Mouse (Mus musculus) naive thymus-derived CD4-positive, alpha-beta T cell, adult 2 months (primary cell): ENCODE measurements around the gene Tpm1.
A peak's percentile ranks its signal among the peaks of the same experiment; 100 is the strongest.

Experiments used
- DNase-seq: peaks from one replicate; pipeline ENCODE4 v3.0.0-alpha.2; 2011; ENCODE audit warnings: low read depth

Gene Tpm1

DNA sequence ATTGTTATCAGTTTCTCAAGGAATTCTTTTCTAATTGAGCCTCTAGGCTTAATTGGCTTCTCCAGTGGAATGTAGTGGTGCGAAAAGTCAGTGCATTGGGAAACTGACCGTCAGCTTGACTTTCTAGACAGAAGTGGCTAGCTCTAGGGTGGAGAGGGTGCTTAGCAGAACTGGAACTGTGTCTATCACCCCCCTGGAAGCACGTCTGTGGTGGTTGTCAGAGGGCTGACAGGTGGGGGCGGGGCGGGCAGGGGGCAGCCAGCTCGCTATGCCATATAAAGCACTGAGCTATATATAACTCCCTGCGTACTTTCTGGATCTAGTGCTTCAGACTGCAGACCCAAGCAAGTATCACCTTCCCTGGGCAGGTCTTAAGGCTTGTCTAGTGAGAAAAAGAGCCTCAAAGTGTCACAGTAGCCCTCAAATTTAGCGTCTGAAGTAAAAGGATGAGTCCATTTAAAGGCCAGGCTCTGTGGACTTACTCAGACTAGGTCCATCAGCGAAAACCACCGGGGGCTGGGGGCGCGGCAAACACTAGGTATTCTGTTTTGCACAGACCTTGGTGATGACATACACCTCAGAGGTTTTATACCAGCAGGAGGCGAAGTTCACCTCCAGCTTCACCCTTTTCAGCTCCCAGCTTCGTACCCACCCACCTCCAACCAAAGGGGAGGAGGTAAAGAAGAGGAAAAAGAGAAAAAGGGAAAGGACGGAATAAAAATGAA, 2.2 kb downstream of the Tpm1 start:
- peak; percentile 62 for DNase-seq

GRCm38 (mm10) chr9:67045966-67046602, 3.1 kb downstream of the Tpm1 start:
- DNase-seq: peak; percentile 10

- DNase-seq: no peak
Measured at GRCm38 (mm10) chr9:67045306-67045675, 3.9 kb downstream of the Tpm1 start.

DNA sequence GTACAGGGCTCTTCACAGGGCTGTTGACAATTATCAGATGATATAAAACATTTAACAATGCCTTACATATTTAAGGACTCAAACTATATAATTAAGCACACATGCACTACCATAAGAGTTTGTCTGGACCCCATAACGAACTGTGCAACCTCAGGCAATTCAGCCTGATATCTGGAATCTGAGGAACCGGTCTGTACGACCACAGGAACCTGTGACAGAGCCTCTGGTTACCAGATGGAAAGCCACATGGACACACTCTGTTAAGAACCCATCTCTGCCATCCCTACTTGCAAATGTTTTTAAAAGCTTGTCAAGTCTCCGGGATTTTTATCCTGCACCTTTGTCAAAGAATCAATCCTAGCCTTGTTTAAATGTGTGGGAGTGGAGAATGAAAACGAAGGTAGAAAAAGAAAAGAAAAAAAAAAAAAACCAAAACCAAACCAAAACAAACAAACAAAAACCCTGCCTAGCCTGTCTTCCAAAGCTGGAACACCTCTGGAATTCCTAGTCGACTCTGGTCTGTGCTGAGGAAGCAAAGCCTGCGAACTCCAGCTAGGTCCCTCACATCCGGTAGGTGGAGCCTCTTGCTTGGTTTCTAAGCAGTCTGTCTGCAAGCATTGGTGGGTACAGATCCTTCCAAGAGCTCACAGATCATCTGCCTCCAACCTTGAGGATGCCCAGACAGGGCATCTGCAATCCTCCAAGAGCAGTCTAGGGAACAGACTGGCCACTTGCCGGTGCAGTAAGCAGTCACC, 4.5 kb downstream of the Tpm1 start:
- DNase-seq: peak; percentile 65

- DNase-seq: peak; percentile 99
Measured at GRCm38 (mm10) chr9:67043231-67044199, 5.7 kb downstream of the Tpm1 start.

GRCm38 (mm10) chr9:67042813-67043207, 6.4 kb downstream of the Tpm1 start:
- no peak for DNase-seq

GRCm38 (mm10) chr9:67041840-67042812, 7.1 kb downstream of the Tpm1 start:
- peak; percentile 6 for DNase-seq

DNA sequence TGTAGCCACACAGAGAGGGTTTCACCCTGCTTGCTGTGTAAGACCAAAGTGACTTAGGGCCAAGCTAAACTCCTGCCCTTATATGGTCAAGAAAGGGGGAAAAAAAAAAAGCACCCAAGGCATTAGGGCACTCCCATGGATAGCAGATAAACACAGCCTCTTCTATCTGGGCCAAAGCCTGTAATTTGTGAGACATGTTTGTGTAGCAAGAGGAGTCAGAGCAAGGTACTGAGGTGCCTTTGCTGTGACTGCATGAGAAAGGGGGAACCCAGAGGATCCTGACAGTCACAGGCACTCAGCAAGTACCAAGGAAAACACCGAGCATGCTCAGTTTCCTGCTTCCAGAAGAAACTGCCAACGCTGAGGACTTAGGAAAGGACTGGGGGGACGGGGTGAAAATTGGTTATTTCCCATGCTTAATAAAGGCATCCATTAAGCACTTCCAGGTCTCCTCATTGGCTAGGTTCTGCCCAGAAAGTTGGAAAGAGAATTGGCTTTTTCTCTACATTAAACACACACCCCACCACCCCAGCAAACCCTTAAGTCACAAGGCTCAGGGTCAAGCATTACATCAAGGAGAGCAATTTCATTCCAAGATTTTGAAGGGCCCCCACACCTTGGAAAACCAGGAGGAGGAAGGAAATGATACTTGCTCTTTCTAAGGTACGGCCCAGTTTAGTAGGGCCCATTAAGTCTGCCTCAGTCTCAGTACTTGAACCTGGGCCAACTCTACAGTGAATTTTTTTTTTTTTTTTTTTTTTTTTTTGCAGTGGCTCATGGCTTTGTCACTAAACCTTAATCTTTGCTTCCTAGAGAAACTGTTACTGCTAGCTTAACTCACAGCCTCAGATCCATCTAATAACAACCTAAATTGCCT, 8.0 kb downstream of the Tpm1 start:
- no peak for DNase-seq

GRCm38 (mm10) chr9:67039867-67040266, 9.3 kb downstream of the Tpm1 start:
- DNase-seq: no peak

DNA sequence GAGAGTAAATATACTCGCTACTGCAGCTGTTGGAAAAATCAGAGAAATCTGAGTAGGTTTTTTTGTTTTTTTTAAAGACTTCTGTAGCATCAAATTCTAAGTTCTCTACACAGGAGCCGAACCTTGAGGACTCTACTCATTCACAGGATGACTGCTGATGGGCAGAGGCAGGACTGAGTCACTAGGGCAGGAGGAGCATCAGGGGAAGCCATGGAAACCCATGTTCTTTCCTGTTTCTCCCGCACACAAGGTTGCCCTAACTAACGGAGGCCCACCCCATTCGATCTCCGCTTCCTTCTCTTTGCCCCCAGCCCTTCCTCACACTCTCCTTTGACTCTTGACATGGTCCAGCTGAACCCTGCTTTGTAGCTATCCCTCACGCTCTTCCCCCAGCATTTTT, 10.5 kb downstream of the Tpm1 start:
- no peak for DNase-seq

- no peak for DNase-seq
Measured at GRCm38 (mm10) chr9:67037666-67038065, 11.5 kb downstream of the Tpm1 start.

- DNase-seq: no peak
Measured at GRCm38 (mm10) chr9:67036527-67037118, 12.6 kb downstream of the Tpm1 start.

GRCm38 (mm10) chr9:67035957-67036451, 13.2 kb downstream of the Tpm1 start:
- DNase-seq: no peak

- peak; percentile 49 for DNase-seq
Measured at GRCm38 (mm10) chr9:67034677-67035076, 14.5 kb downstream of the Tpm1 start.

DNA sequence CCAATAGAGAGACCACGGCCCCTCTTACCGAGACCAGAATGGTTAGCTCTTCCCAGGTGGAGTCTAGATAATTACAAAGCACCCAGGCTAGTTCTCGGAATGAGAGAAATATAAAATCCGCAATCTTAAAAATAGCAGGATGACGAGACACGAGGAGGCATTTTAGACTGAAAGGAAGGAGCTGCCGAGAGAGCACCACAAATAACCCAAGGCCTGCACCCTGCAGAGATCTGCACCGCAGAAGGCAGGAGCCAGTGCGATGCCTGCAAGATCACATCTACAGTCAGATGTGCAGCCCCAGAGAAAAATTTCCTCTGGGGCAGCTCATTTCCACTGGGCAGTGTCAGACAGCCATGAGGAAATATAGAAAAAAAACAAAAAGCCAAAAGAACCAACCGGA, 16.2 kb downstream of the Tpm1 start:
- DNase-seq: no peak

- DNase-seq: no peak
Measured at GRCm38 (mm10) chr9:67032611-67033010, 16.6 kb downstream of the Tpm1 start.

GRCm38 (mm10) chr9:67029518-67029917, 19.7 kb downstream of the Tpm1 start:
- no peak for DNase-seq

DNA sequence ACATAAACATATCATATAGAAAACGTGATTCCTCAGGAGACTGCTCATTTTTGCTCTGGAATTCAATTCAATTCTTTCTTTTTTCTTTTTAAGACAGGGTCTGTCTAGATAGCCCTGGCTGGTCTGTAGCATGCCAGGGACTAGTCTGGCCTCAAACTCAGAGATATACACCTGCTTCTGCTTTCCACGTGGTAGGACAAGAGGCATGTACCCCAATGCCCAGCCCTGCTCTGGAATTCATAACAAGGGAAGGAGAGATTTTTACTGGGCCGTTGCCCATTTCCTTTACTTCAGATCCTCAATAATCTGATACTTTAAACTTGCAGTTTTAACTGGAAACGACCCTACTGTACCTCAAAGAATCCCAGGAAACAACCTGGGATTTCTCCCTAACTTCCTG, 20.3 kb downstream of the Tpm1 start:
- DNase-seq: no peak

- no peak for DNase-seq
Measured at GRCm38 (mm10) chr9:67028133-67028724, 21.0 kb downstream of the Tpm1 start.
